Mouse (Mus musculus): Measurements from ENCODE around the gene Upf3b. TPM values are rescaled to one million over a fixed set of nuclear protein-coding genes. Genes with fewer than 3 reads are reported as not detected.

The Upf3b gene
- polyA plus RNA-seq, 1 experiment from 2014 or later, result 29.7 TPM

DNA sequence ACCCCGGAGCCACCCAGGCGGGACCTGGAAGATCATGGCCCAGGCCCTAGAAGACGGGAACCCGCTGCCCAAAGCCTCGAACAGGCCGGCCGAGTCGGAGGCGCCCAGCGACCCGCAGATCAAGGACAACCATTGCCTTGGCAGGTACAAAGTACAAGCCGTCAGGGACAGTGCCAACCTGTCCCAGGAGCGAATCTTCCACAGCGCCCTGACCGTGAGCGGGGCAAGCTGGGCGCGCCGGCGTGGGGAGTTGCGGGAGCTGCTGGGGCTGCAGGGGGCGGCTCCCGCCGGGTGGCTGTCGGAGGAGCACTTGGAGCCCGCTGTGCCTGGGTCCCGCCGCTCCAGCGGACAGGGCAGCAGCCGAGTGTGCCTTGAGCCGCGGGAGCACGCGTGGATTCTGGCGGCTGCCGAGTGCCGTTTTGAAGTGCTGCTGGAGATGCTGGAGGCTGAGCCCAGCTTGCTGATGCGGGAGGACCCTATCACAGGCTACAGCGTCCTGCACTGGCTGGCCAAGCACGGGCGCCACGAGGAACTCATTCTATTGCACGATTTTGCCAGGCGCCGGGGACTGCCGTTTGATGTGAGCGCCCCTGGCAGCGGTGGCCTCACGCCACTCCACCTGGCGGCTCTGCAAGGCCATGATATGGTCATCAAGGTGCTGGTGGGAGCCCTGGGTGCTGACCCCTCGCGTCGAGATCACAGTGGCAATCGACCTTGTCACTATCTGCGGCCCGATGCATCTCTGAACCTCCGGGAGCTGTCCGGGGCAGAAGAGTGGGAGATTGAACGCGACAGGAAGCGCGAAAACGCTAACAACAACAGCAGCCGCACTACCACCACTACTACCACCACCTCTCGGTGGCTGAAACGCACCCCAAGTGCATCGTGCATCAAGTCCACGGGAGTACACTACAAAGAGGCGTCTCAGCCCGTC is 61.0 kb downstream of the Upf3b start:
- Histone ChIP-seq H3K27me3 (replicated peaks; ENCODE audit: control insufficient read depth, insufficient read depth, low read length) (peaks cover 7% of the 10 kb centered on the region; the same call in 1 of the 2 replicates), H3K9ac (replicated peaks; ENCODE audit: low read depth, low read length) (peak overlapping the region; percentile 41), H3K4me1 (replicated peaks; ENCODE audit: control insufficient read depth, insufficient read depth, low read length) (peaks cover 8% of the 10 kb centered on the region), H3K4me3 (replicated peaks; ENCODE audit: low read length) (peak overlapping the region; percentile 40), H3K27ac (ENCODE audit: low read length) (no peak overlapping the region), H3K9me3 (ENCODE audit: control insufficient read depth, low read length) (no peaks in the 10 kb centered on the region; the same call in 1 of the 2 replicates), H3K4me2 (ENCODE audit: low read length) (peak overlapping the region; percentile 71), H3K36me3 (ENCODE audit: control insufficient read depth, insufficient read depth) (no peaks in the 10 kb centered on the region)
- WGBS, result 19% methylated on average over 62 of the region's 70 CpGs
- peak; percentile 38; the same call in 1 of the 2 replicates for ATAC-seq

GRCm38 (mm10) chrX:37048066-37048889 is 61.8 kb downstream of the Upf3b start, which contains the start of gene Sowahd:
Gene Sowahd (plus strand): TSS chrX:37048845.
- WGBS, result 17% methylated on average over 35 of the region's 38 CpGs
- no peak for ATAC-seq

DNA sequence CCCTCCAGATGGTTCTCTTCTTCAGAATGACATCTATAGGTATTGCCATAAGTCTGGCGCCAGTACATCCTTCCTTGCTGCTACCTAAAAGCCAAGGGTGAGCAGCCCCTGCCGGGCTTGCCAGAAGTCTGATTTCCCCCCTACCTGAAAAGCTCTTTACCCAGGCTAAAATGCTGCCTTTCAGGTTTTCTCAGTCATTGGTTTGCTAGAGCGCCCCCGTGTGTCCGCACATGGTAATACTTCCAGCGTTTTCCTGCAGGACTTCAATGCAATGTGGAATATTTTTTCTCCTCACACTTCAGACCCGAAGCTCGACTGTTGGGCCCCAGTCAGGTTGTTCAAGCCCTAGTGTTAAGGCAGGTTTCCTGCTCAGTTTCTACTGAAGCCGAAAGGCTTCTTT is 67.4 kb downstream of the Upf3b start:
- ATAC-seq, result no peak
- Histone ChIP-seq H3K36me3 (ENCODE audit: control insufficient read depth, insufficient read depth) (no peaks in the 10 kb centered on the region), H3K9me3 (ENCODE audit: control insufficient read depth, low read length) (no peaks in the 10 kb centered on the region), H3K4me1 (replicated peaks; ENCODE audit: control insufficient read depth, insufficient read depth, low read length) (no peaks in the 10 kb centered on the region), H3K4me3 (replicated peaks; ENCODE audit: low read length) (no peak overlapping the region), H3K9ac (replicated peaks; ENCODE audit: low read depth, low read length) (no peak overlapping the region), H3K27me3 (replicated peaks; ENCODE audit: control insufficient read depth, insufficient read depth, low read length) (peaks cover 3% of the 10 kb centered on the region; the same call in 1 of the 2 replicates), H3K27ac (ENCODE audit: low read length) (no peak overlapping the region), H3K4me2 (ENCODE audit: low read length) (no peak overlapping the region)
- 25% methylated on average over 9 of the region's 9 CpGs for WGBS

More at GRCm38 (mm10) chrX:37048066-37048889, 61.8 kb downstream of the Upf3b start, which contains the start of gene Sowahd:
- Histone ChIP-seq H3K4me1 (replicated peaks; ENCODE audit: control insufficient read depth, insufficient read depth, low read length) (peaks cover 8% of the 10 kb centered on the region), H3K4me3 (replicated peaks; ENCODE audit: low read length) (peak within 1 kb of the TSS; percentile 40), H3K9ac (replicated peaks; ENCODE audit: low read depth, low read length) (peak within 1 kb of the TSS; percentile 41), H3K36me3 (ENCODE audit: control insufficient read depth, insufficient read depth) (no peaks in the 10 kb centered on the region), H3K9me3 (ENCODE audit: control insufficient read depth, low read length) (no peaks in the 10 kb centered on the region; the same call in 1 of the 2 replicates), H3K4me2 (ENCODE audit: low read length) (peak within 1 kb of the TSS; percentile 71), H3K27ac (ENCODE audit: low read length) (no peak within 1 kb of the TSS), H3K27me3 (replicated peaks; ENCODE audit: control insufficient read depth, insufficient read depth, low read length) (peaks cover 7% of the 10 kb centered on the region; the same call in 1 of the 2 replicates)

Other genes with a start within 250 kb of the Upf3b start
- 109 and 112 TPM in 2 replicates for gene Ube2a, start 236.4 kb downstream of the Upf3b start, polyA plus RNA-seq (2015; fragmentation: Nextera tagmentation; extraction: Ambion mirVana)
- gene C330007P06Rik, start 236.2 kb downstream of the Upf3b start, polyA plus RNA-seq (2015; fragmentation: Nextera tagmentation; extraction: Ambion mirVana), result 25.2 and 30.8 TPM in 2 replicates
- 13.9 and 15.3 TPM in 2 replicates for gene Nkrf, start 207.4 kb downstream of the Upf3b start, polyA plus RNA-seq (2015; fragmentation: Nextera tagmentation; extraction: Ambion mirVana)
- gene Sept6, start 118.5 kb downstream of the Upf3b start, polyA plus RNA-seq (2015; fragmentation: Nextera tagmentation; extraction: Ambion mirVana), result 60.8 and 62.7 TPM in 2 replicates
- gene Sowahd, start 61.5 kb downstream of the Upf3b start, polyA plus RNA-seq (2015; fragmentation: Nextera tagmentation; extraction: Ambion mirVana), result not detected in 2 replicates
- gene Rpl39, start 24.9 kb downstream of the Upf3b start, polyA plus RNA-seq (2015; fragmentation: Nextera tagmentation; extraction: Ambion mirVana), result 261 and 301 TPM in 2 replicates
- 17.4 and 21.3 TPM in 2 replicates for gene Nkap, start 16.5 kb upstream of the Upf3b start, polyA plus RNA-seq (2015; fragmentation: Nextera tagmentation; extraction: Ambion mirVana)
- gene Akap14, start 58.5 kb upstream of the Upf3b start, polyA plus RNA-seq (2015; fragmentation: Nextera tagmentation; extraction: Ambion mirVana), result 0.15 TPM in 1 of 2 replicates, not detected in the other
- 384 and 446 TPM in 2 replicates for gene Ndufa1, start 80.8 kb upstream of the Upf3b start, polyA plus RNA-seq (2015; fragmentation: Nextera tagmentation; extraction: Ambion mirVana)
- 15.7 TPM in 2 replicates for gene Rnf113a1, start 80.9 kb upstream of the Upf3b start, polyA plus RNA-seq (2015; fragmentation: Nextera tagmentation; extraction: Ambion mirVana)
- not detected in 2 replicates for gene Gm9, start 100.7 kb upstream of the Upf3b start, polyA plus RNA-seq (2015; fragmentation: Nextera tagmentation; extraction: Ambion mirVana)
- gene Rhox1, start 111.9 kb upstream of the Upf3b start, polyA plus RNA-seq (2015; fragmentation: Nextera tagmentation; extraction: Ambion mirVana), result not detected in 2 replicates
- not detected in 2 replicates for gene Rhox2a, start 134.7 kb upstream of the Upf3b start, polyA plus RNA-seq (2015; fragmentation: Nextera tagmentation; extraction: Ambion mirVana)
- not detected in 2 replicates for gene Rhox3a, start 139.6 kb upstream of the Upf3b start, polyA plus RNA-seq (2015; fragmentation: Nextera tagmentation; extraction: Ambion mirVana)
- not detected in 2 replicates for gene Rhox4a, start 155.0 kb upstream of the Upf3b start, polyA plus RNA-seq (2015; fragmentation: Nextera tagmentation; extraction: Ambion mirVana)